Mouse (Mus musculus): ENCODE results near the gene Rhebl1. TPM values are rescaled to one million over a fixed set of nuclear protein-coding genes. Genes with fewer than 3 reads are reported as not detected.

Gene Rhebl1
- total and polyA plus RNA-seq, 3 experiments = 11.1 to 25.1 (median 17.6) TPM

DNA sequence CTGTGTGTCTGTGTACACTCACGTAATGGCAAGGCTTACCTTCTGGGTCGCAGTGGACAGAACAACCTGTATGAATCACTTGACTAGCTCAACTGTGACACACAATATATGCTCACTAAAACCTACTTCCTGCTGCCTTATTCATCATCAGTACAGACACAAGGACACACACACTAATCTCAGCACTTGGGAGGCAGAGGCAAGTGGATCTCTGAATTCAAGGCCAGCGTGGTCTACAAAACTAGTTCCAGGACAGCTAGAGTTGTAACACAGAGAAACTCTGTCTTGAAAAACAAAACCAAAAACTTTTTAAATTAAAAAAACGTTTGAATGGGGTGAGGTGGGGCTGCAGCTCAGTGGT is 56.6 kb downstream of the Rhebl1 start:
- Histone ChIP-seq H3K9ac (ENCODE audit: insufficient read depth, low read depth) (no peak overlapping the region), H3K79me2 (replicated peaks; ENCODE audit: control insufficient read depth, extremely low read depth, insufficient read depth, poor library complexity, severe bottlenecking) (no peaks in the 10 kb centered on the region), H3K4me3 (replicated peaks in 1 of 3; ENCODE audit: low read depth in 2 of 3, low read length in 2 of 3, poor library complexity in 1 of 3) (no peak overlapping the region), H3K9me3 (replicated peaks; ENCODE audit: low read length) (no peaks in the 10 kb centered on the region), H3K27ac (ENCODE audit: insufficient read depth, low read depth) (no peak overlapping the region), H3K27me3 (replicated peaks) (no peaks in the 10 kb centered on the region), H3K36me3 (replicated peaks in 1 of 2; ENCODE audit: control insufficient read depth in 1 of 2, insufficient read depth in 1 of 2, low read length in 1 of 2) (peaks cover 88 to 97% of the 10 kb centered on the region in 2 experiments), H3K4me1 (ENCODE audit: control insufficient read depth in 1 of 2, insufficient read depth in 2 of 2) (peaks cover under 1 to 1% of the 10 kb centered on the region in 2 experiments; a peak in 3 of 4 replicates), H3K4me2 (ENCODE audit: insufficient read depth, low read depth, poor library complexity, severe bottlenecking) (no peak overlapping the region)
- TF ChIP-seq USF1 (IDR thresholded peaks at IDR 0.05; ENCODE audit: low read depth, low read length) (no peak), CHD2 (IDR thresholded peaks at IDR 0.05; ENCODE audit: low read length) (no peak)
- dilution Hi-C loops (cut with MboI; ENCODE audit: extremely low pct_ligation_motif_present, extremely low pct_unique_long_range_greater_than_20kb, low sequenced_read_pairs) = no loop called here
- in situ Hi-C loops (cut with MboI; ENCODE audit: low pct_ligation_motif_present, low pct_unique_long_range_greater_than_20kb, low sequenced_read_pairs) = no loop called here
- DNase-seq (ENCODE audit: extremely low read depth) = no peak

DNA sequence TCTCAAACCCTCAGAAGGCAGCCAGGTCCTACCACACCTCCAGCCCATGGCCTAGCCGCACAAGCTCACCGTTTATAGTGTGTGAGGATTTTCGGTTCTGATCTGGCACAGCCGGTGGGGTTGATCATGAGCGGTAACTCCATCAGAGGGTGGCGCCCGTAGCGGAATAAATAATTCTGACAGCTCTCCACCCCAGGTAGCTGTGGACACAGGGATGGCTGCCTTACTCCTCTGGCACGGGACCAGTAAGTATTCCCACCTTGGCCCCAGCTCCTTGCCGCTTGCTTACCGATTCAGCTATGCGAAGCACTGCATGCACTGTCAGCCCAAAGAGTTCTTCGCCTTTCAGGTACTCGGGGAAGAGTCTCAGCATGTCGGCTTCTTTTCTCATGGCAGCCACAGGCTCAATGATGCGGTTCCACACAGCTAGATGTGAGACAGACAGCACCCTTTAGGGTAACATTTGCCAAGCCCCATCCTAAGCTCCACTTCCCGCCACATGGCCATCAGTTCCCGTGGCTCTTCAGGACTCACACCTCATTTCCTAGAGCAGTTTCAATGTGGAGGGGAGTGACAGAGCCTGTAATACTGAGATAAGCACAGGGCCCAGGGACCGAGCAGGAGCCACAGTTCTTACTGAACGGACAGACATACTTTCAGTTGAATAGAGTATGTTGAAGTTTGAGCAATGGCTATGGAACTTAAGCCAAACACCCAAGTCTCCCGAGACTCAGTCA is 57.2 kb downstream of the Rhebl1 start:
- H3K9ac ChIP-seq (ENCODE audit: insufficient read depth, low read depth) = no peak overlapping the region
- no peak overlapping the region for H3K4me2 ChIP-seq (ENCODE audit: insufficient read depth, low read depth, poor library complexity, severe bottlenecking)
- in situ Hi-C loops (cut with MboI; ENCODE audit: low pct_ligation_motif_present, low pct_unique_long_range_greater_than_20kb, low sequenced_read_pairs) (no loop called here), dilution Hi-C loops (cut with MboI; ENCODE audit: extremely low pct_ligation_motif_present, extremely low pct_unique_long_range_greater_than_20kb, low sequenced_read_pairs) (no loop called here)
- no peak overlapping the region for H3K4me3 ChIP-seq (replicated peaks in 1 of 3; ENCODE audit: low read depth in 2 of 3, low read length in 2 of 3, poor library complexity in 1 of 3)
- H3K79me2 ChIP-seq (replicated peaks; ENCODE audit: control insufficient read depth, extremely low read depth, insufficient read depth, poor library complexity, severe bottlenecking) = no peaks in the 10 kb centered on the region
- no peak overlapping the region for H3K27ac ChIP-seq (ENCODE audit: insufficient read depth, low read depth)
- H3K4me1 ChIP-seq (ENCODE audit: control insufficient read depth in 1 of 2, insufficient read depth in 2 of 2) = peaks cover 3 to 6% of the 10 kb centered on the region in 2 experiments; a peak in 3 of 4 replicates
- H3K27me3 ChIP-seq (replicated peaks) = no peaks in the 10 kb centered on the region
- no peaks in the 10 kb centered on the region for H3K9me3 ChIP-seq (replicated peaks; ENCODE audit: low read length)
- peaks cover 82 to 94% of the 10 kb centered on the region in 2 experiments for H3K36me3 ChIP-seq (replicated peaks in 1 of 2; ENCODE audit: control insufficient read depth in 1 of 2, insufficient read depth in 1 of 2, low read length in 1 of 2)
- DNase-seq (ENCODE audit: extremely low read depth) = no peak
- TF ChIP-seq MAX (IDR thresholded peaks at IDR 0.05; ENCODE audit: low read length) (no peak), MEF2A (IDR thresholded peaks at IDR 0.05; ENCODE audit: borderline replicate concordance, low read depth, low read length) (no peak), USF1 (IDR thresholded peaks at IDR 0.05; ENCODE audit: low read depth, low read length) (no peak), GABPA (IDR thresholded peaks at IDR 0.05; ENCODE audit: insufficient replicate concordance, low read depth, low read length) (no peak), HCFC1 (IDR thresholded peaks at IDR 0.05; ENCODE audit: low read depth, low read length) (no peak), MAFK (IDR thresholded peaks at IDR 0.05; ENCODE audit: insufficient replicate concordance, low read length) (no peak), MXI1 (IDR thresholded peaks at IDR 0.05; ENCODE audit: low read depth, low read length) (no peak), CTCF (conservative IDR thresholded peaks at IDR 0.05 in 1 of 2, IDR thresholded peaks at IDR 0.05 in 1 of 2; ENCODE audit: low read depth in 2 of 2, low read length in 2 of 2) (no peak), CHD1 (IDR thresholded peaks at IDR 0.05; ENCODE audit: low read depth, low read length) (no peak), ETS1 (conservative IDR thresholded peaks at IDR 0.05; ENCODE audit: low read depth, low read length) (no peak), ZKSCAN1 (IDR thresholded peaks at IDR 0.05; ENCODE audit: borderline replicate concordance, low read depth, low read length) (no peak), ELF1 (IDR thresholded peaks at IDR 0.05; ENCODE audit: low read depth, low read length) (no peak), POLR2AphosphoS2 (IDR thresholded peaks at IDR 0.05; ENCODE audit: low read depth, low read length) (no peak), RCOR1 (conservative IDR thresholded peaks at IDR 0.05; ENCODE audit: low read depth, low read length) (no peak), MAZ (IDR thresholded peaks at IDR 0.05; ENCODE audit: low read depth, low read length) (no peak), UBTF (IDR thresholded peaks at IDR 0.05; ENCODE audit: low read depth, low read length) (no peak)
